Mouse (Mus musculus) mouse embryonic stem cell (cell line): Measurements from ENCODE around the gene Kit.

ENCODE experiments used
- in situ Hi-C, 2 experiments: fragments of 300-500 bp; cut with MboI; formaldehyde crosslinking; loops; 1 replicate in 1 of 2; 3 replicates in 1 of 2; pipeline ENCODE4 v1.14.3; 2019 to 2020; ENCODE audit warnings: low sequenced_read_pairs in 2 of 2, low pct_unique_long_range_greater_than_20kb in 1 of 2, mixed read lengths in 1 of 2; ENCODE audit not compliant: unreplicated experiment in 1 of 2

The Kit gene

GRCm38 (mm10) chr5:75581926-75582325 is 7.2 kb downstream of the Kit start:
- in situ Hi-C loops = no loop called here

- in situ Hi-C loops = no loop called here
Observed at GRCm38 (mm10) chr5:75587781-75588180, 13.1 kb downstream of the Kit start.

- in situ Hi-C loops = no loop called here
Observed at GRCm38 (mm10) chr5:75589552-75590346, 15.0 kb downstream of the Kit start.

GRCm38 (mm10) chr5:75590961-75591360 is 16.2 kb downstream of the Kit start:
- in situ Hi-C loops = no loop called here

- in situ Hi-C loops = no loop called here
Observed at GRCm38 (mm10) chr5:75591567-75591966, 16.9 kb downstream of the Kit start.

- in situ Hi-C loops = no loop called here
Observed at GRCm38 (mm10) chr5:75595319-75595718, 20.6 kb downstream of the Kit start.

- in situ Hi-C loops = no loop called here
Observed at GRCm38 (mm10) chr5:75596211-75596610, 21.5 kb downstream of the Kit start.

- in situ Hi-C loops = no loop called here
Observed at GRCm38 (mm10) chr5:75597316-75597715, 22.6 kb downstream of the Kit start.

GRCm38 (mm10) chr5:75598491-75598890 is 23.8 kb downstream of the Kit start:
- in situ Hi-C loops = no loop called here

GRCm38 (mm10) chr5:75599991-75600390 is 25.3 kb downstream of the Kit start:
- in situ Hi-C loops = no loop called here

GRCm38 (mm10) chr5:75604238-75604637 is 29.5 kb downstream of the Kit start:
- in situ Hi-C loops = no loop called here

GRCm38 (mm10) chr5:75606898-75607297 is 32.2 kb downstream of the Kit start:
- in situ Hi-C loops = no loop called here

GRCm38 (mm10) chr5:75607971-75608370 is 33.3 kb downstream of the Kit start:
- in situ Hi-C loops = no loop called here

GRCm38 (mm10) chr5:75612380-75612779 is 37.7 kb downstream of the Kit start:
- in situ Hi-C loops = no loop called here

GRCm38 (mm10) chr5:75612926-75613325 is 38.2 kb downstream of the Kit start:
- in situ Hi-C loops = no loop called here

GRCm38 (mm10) chr5:75615000-75615571 is 40.4 kb downstream of the Kit start:
- in situ Hi-C loops = no loop called here

GRCm38 (mm10) chr5:75615624-75616023 is 40.9 kb downstream of the Kit start:
- in situ Hi-C loops = no loop called here

GRCm38 (mm10) chr5:75622401-75622800 is 47.7 kb downstream of the Kit start:
- in situ Hi-C loops = no loop called here

- in situ Hi-C loops = no loop called here
Observed at GRCm38 (mm10) chr5:75623007-75623406, 48.3 kb downstream of the Kit start.

GRCm38 (mm10) chr5:75623520-75623919 is 48.8 kb downstream of the Kit start:
- in situ Hi-C loops = no loop called here
